Mouse (Mus musculus): ENCODE measurements around the gene Tmed6. TPM values are rescaled to one million over a fixed set of nuclear protein-coding genes. Genes with fewer than 3 reads are reported as not detected.
A peak's percentile ranks its signal among the peaks of the same experiment; 100 is the strongest.
"Not testable (repeated sequence)": the region's sequence is repeated elsewhere in the genome, so short reads cannot be mapped to it uniquely, and the experiment has no call there.

Gene Tmed6
- total and polyA plus RNA-seq, 3 experiments: not detected

- no peak for DNase-seq
Measured at GRCm38 (mm10) chr8:107074128-107074527, 8.7 kb upstream of the Tmed6 start.

DNA sequence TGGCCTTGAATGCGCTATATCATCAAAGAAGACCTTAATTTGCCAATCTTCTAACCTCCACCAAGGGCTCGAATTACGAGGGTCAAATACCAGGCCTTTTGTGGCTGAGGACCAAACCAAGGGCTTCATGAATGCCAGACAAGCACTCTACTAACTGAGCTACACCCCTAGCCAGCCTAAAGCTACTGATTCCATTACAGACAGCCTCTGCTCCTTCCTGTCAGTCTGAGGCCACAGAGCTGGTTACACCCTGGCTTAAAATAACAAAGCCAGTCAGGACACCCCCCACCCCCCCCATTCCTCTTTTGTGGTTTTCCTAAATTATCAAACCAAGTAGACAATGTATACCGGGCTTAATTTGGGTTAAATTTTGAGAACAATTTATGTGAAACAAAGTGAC lies 8.3 kb upstream of the Tmed6 start:
- no peak for DNase-seq

- no peak for DNase-seq
Measured at GRCm38 (mm10) chr8:107062613-107063012, 2.8 kb downstream of the Tmed6 start.

DNA sequence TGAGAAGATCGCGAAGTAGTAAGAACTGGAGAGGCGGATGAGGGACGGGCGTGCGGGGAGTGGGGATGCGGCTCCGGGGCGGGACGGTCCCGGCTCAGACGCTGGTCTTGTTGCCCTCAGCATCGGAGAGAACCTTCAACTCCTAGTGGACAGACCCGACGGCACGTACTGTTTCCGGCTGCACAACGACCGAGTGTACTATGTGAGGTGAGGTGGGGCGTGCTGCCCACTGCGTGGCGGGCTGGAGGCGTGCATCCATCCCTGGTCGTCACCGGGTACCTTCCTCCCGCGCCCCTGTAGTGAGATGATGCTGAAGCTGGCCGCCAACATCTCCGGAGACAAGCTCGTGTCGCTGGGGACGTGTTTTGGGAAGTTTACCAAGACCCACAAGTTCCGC lies 8.5 kb downstream of the Tmed6 start:
- no peak for DNase-seq

- DNase-seq: peak; percentile 98
Measured at GRCm38 (mm10) chr8:107056076-107056972, 9.1 kb downstream of the Tmed6 start, which contains the start of the genes Cog8 and Nip7. Gene Cog8 (minus strand): TSS chr8:107056689. Gene Nip7 (plus strand): TSS chr8:107056877.

GRCm38 (mm10) chr8:107052046-107052445 lies 13.4 kb downstream of the Tmed6 start:
- DNase-seq: peak; percentile 73

- DNase-seq: no peak
Measured at GRCm38 (mm10) chr8:107049480-107049879, 16.0 kb downstream of the Tmed6 start.

DNA sequence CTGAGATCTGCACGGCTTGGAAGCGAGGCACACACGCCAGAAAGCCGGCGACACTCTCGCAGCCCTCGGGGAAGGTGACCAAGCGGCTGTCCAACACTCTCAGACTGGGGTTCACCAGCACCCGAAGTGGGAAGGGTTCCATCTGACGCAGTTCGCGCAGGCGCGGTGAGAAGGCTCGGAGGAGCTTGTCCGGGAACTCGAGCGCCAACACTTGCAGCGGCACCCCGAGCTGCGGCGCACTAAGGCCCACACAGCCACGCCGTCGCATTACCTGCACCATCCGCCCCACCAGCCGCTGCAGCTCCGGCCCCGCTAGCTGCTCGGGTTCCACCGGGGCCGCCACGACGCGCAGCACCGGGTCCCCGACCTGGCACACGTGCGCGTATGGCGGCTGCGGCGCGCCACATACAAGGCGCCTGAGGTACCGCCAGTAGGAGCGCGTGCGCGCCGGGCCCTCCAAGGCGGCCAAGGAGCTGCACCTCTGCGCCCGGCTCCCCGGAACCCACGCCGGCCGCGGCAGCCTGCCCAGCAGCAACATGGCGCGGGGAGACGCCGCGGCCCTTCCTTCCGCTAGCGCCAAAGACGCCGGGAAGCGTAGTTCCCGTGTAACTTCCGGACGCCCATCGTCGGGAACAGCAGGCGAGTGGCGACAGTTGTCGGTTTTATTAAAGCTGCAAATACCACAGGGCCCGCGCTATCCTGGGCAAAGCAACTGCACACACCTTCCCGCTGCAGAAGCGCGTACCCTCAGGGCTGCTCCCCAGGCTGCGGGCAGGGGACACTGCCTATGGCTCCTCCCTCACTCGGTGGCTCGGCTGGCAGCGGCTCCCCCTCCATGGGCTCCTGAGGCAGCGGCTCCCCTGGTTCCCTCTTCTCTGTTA lies 17.1 kb downstream of the Tmed6 start, which contains the start of gene Pdf:
Pdf (minus strand) TSS at position 554 of the 881 bp plus-strand sequence.
- DNase-seq: peak; percentile 93

DNA sequence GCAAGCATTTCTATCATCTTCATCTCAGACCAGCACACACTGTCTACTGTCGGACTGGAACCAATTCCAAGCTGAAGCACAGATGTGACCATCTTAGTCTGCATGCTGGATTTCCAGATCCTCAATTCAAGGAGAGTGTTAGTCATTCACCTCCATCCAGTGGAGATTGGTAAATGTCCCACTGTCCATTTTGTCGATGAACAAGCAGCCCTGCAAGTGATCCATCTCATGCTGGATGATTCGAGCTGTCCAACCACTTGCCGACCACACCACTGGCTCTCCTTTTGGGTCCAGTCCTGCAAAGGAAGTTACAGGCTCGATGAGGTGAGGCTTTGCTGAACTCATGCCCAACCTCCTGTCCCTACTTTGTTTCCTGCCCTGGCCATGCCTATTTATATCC lies 18.5 kb downstream of the Tmed6 start:
- peak; percentile 41 for DNase-seq

DNA sequence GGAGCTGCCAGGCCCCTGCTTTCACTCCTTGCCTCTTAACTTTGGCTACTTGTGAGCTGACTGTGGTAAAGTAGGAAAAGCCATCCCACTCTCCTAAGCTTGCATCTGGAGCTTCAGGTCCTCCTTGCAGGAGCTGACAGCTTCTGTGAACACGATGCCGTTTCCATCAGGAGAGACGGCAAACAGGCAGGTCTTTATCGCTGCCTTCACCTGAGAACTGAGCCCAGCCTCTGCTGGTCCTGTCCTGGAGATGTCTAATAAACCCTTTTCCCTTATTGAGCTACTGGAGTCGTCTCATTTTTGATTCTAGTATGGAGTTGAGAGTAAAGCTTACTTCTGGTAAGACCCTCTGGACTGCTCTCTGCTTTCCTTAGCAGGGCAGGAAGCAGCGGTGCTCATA lies 20.0 kb downstream of the Tmed6 start:
- no peak for DNase-seq

DNA sequence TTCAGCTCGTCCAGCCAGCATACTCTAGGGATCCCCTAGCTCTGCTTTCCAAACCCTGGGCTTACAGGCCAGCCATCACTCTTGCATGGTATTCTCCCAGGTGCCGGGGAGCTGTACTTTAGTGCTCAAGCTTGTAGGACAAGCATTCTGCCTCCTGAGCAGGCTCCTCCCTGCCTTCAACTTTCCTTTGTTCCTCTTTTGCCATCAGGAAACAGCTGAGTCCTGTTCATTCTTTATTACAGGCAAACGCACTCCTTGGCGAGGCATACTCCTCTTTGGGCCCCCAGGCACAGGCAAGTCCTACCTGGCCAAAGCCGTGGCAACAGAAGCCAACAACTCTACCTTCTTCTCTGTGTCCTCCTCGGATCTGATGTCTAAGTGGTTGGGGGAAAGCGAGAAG lies 24.8 kb downstream of the Tmed6 start:
- no peak for DNase-seq

DNA sequence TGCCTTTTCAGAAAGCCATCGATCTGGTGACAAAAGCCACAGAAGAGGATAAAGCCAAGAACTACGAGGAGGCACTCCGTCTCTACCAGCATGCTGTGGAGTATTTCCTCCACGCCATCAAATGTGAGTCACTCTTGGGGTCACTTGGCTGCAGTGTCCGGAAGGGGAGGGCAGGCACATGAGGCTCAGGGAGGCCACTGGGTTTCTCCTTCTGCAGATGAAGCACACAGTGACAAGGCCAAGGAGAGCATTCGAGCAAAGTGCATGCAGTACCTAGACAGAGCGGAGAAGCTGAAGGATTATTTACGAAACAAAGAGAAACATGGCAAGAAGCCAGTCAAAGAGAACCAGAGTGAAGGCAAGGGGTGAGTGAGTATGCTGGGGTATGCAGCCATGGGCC lies 28.8 kb downstream of the Tmed6 start:
- peak; percentile 45 for DNase-seq

DNA sequence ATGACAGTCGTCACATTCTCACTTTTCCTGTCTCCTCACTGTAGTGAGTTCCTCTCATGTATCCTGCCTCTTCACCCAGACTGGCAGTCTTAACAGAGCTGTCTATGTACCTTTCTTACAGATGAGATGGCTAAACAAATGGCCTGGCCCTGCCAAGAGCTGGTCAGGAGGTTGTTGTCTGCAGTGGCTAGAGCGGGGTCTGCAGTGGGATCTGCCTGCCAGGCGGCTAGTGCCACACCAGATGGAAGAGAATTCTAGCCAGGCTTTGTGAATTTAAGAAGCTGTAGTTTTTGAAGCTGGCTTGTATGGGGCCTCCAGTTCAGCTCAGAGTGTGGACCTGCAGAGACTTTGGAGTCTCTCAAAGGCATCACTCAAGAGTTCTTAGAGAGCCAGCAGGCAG lies 29.8 kb downstream of the Tmed6 start:
- no peak for DNase-seq

- DNase-seq: not testable (repeated sequence)
Measured at GRCm38 (mm10) chr8:107033609-107034008, 31.8 kb downstream of the Tmed6 start.

DNA sequence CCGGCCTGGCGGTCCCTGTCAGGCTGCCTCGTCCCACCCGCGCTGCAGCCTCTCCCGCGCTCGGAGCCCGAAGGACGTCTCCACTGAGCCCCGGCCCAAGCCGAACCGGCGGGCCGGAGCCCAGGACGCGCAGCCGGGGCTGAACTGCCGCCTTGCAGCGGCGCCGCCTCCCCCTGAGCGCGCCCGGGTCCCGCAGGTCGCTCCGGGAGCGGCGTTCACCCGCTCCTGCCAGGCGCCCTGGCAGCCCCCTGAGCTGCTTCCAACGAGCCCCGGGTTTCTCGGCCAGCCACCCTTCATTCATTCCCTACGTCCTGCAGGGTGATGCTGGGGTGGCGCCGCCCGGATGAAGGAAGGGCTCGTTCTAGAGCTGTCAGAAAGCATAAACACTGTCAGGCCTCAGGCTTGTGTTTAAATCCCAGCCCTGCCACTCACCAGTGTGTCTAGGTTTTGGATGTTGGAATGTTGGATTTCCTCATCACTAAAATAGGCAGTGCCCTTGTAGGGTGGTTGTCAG lies 33.8 kb downstream of the Tmed6 start:
- no peak for DNase-seq

- DNase-seq: peak; percentile 98
Measured at GRCm38 (mm10) chr8:107030650-107031576, 34.5 kb downstream of the Tmed6 start, which contains the start of gene Vps4a. Gene Vps4a (plus strand): TSS chr8:107031222.

GRCm38 (mm10) chr8:107030058-107030457 lies 35.4 kb downstream of the Tmed6 start:
- no peak for DNase-seq

- DNase-seq: no peak
Measured at GRCm38 (mm10) chr8:107029310-107029709, 36.1 kb downstream of the Tmed6 start.

GRCm38 (mm10) chr8:107023479-107023878 lies 42.0 kb downstream of the Tmed6 start:
- peak; percentile 86 for DNase-seq

- DNase-seq: no peak
Measured at GRCm38 (mm10) chr8:107014915-107015314, 50.5 kb downstream of the Tmed6 start.

- peak; percentile 48 for DNase-seq
Measured at GRCm38 (mm10) chr8:107012666-107013065, 52.8 kb downstream of the Tmed6 start.

All from adrenal gland, adult 2 months (tissue).